Mouse (Mus musculus) midbrain, embryonic 12.5 days (tissue): ENCODE results near the gene Fam214b. TPM values are rescaled to one million over a fixed set of nuclear protein-coding genes. Genes with fewer than 3 reads are reported as not detected.

Experiments used
- ATAC-seq: fragments of 200-750 bp; cut with Nextera tagmentation; 2 replicates; pipeline ENCODE4 v1.8.0; 2017; ENCODE audit warnings: low read depth, moderate TSS enrichment, moderate library complexity; ENCODE audit not compliant: low FRiP score
- H3K27ac ChIP-seq: fragments of 300-500 bp; sonication (generic); replicated peaks from 2 replicates; pipeline ENCODE4 v1.5.1; 2016; ENCODE audit warnings: mild to moderate bottlenecking
- H3K27me3 ChIP-seq: fragments of 300-500 bp; sonication (generic); 2 replicates; pipeline ENCODE4 v1.6.1; 2016; ENCODE audit warnings: mild to moderate bottlenecking
- H3K36me3 ChIP-seq: fragments of 300-500 bp; sonication (generic); 2 replicates; pipeline ENCODE4 v1.6.1; 2016
- H3K4me1 ChIP-seq: fragments of 300-500 bp; sonication (generic); 2 replicates; pipeline ENCODE4 v1.6.1; 2016
- H3K4me2 ChIP-seq: fragments of 300-500 bp; sonication (generic); replicated peaks from 2 replicates; pipeline ENCODE4 v1.6.1; 2016; ENCODE audit warnings: mild to moderate bottlenecking, moderate library complexity
- H3K4me3 ChIP-seq: fragments of 300-500 bp; sonication (generic); 2 replicates; pipeline ENCODE4 v1.5.1; 2016; ENCODE audit warnings: mild to moderate bottlenecking
- H3K9ac ChIP-seq: fragments of 300-500 bp; sonication (generic); replicated peaks from 2 replicates; pipeline ENCODE4 v1.6.1; 2016; ENCODE audit warnings: mild to moderate bottlenecking, moderate library complexity
- H3K9me3 ChIP-seq: fragments of 300-500 bp; sonication (generic); 2 replicates; pipeline ENCODE4 v1.6.1; 2016; ENCODE audit warnings: mild to moderate bottlenecking
- WGBS: fragments of 180-500 bp; shearing (Covaris S2); methylation state at CpG from one replicate; pipeline ENCODE4 v1.1.7; 2016; 5-methylcytosine and 5-hydroxymethylcytosine counted together
- polyA plus RNA-seq: library from polyadenylated mRNA; unstranded; fragments of >200 nt; fragmentation: Nextera tagmentation; extraction: Ambion mirVana; gene quantifications from 2 replicates; pipeline ENCODE4 v1.2.1, GENCODE M21; 2016

Gene Fam214b
- 51.2 and 51.8 TPM in 2 replicates for polyA plus RNA-seq

GRCm38 (mm10) chr4:43045659-43046302 is at the start of gene Fam214b:
Fam214b (minus strand) TSS chr4:43046220.
- peak within 1 kb of the TSS; percentile 99 for H3K27ac ChIP-seq
- 0% methylated on average over 33 of the region's 33 CpGs for WGBS
- peak within 1 kb of the TSS; percentile 63 for H3K4me2 ChIP-seq
- peak within 1 kb of the TSS; percentile 52 for H3K4me3 ChIP-seq
- ATAC-seq: peak; percentile 82
- no peaks in the 10 kb centered on the region for H3K9me3 ChIP-seq
- no peaks in the 10 kb centered on the region for H3K27me3 ChIP-seq
- peaks cover 36% of the 10 kb centered on the region for H3K4me1 ChIP-seq
- H3K36me3 ChIP-seq: no peaks in the 10 kb centered on the region
- H3K9ac ChIP-seq: peak within 1 kb of the TSS; percentile 68

- Histone ChIP-seq H3K4me1 (no peaks in the 10 kb centered on the region), H3K4me2 (no peak overlapping the region), H3K36me3 (0 out of 2 replicates have a peak, but pooled peaks cover under 1% of the 10 kb centered on the region), H3K9ac (no peak overlapping the region), H3K4me3 (no peak overlapping the region), H3K9me3 (no peaks in the 10 kb centered on the region), H3K27me3 (no peaks in the 10 kb centered on the region), H3K27ac (no peak overlapping the region)
- WGBS: 89% methylated on average over 4 of the region's 4 CpGs
- no peak for ATAC-seq
Observed at GRCm38 (mm10) chr4:43091183-43091582, 45.2 kb upstream of the Fam214b start.

DNA sequence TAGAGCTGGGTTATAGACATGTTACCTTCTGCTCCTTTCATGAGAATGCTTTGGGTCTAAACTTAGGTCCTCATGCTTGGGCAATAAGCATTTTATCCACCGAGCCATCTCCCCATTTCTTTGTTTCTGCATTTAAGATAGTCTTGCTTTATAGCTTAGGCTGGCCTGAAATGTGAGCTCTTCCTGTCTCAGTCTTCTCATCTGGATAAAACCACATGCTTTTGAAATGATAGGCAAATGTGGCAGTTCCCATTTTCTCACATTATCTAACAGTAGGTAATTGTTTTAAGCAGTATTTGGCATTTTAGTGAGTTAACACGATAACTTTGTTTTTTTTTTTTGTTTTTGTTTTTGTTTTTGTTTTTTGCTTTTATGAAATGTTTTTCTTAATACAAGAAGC is 43.9 kb upstream of the Fam214b start:
- H3K4me3 ChIP-seq: no peak overlapping the region
- no peaks in the 10 kb centered on the region for H3K27me3 ChIP-seq
- no peaks in the 10 kb centered on the region for H3K4me1 ChIP-seq
- no peaks in the 10 kb centered on the region for H3K9me3 ChIP-seq
- WGBS: 89% methylated on average over 2 of the region's 2 CpGs
- H3K36me3 ChIP-seq: no peaks in the 10 kb centered on the region
- no peak for ATAC-seq
- no peak overlapping the region for H3K27ac ChIP-seq
- no peak overlapping the region for H3K9ac ChIP-seq
- no peak overlapping the region for H3K4me2 ChIP-seq

GRCm38 (mm10) chr4:43082458-43082857 is 36.4 kb upstream of the Fam214b start:
- Histone ChIP-seq H3K27me3 (no peaks in the 10 kb centered on the region), H3K27ac (no peak overlapping the region), H3K9ac (no peak overlapping the region), H3K4me1 (no peaks in the 10 kb centered on the region), H3K36me3 (no peaks in the 10 kb centered on the region), H3K4me2 (no peak overlapping the region), H3K4me3 (no peak overlapping the region), H3K9me3 (no peaks in the 10 kb centered on the region)
- WGBS: 88% methylated on average over 2 of the region's 2 CpGs
- no peak for ATAC-seq

DNA sequence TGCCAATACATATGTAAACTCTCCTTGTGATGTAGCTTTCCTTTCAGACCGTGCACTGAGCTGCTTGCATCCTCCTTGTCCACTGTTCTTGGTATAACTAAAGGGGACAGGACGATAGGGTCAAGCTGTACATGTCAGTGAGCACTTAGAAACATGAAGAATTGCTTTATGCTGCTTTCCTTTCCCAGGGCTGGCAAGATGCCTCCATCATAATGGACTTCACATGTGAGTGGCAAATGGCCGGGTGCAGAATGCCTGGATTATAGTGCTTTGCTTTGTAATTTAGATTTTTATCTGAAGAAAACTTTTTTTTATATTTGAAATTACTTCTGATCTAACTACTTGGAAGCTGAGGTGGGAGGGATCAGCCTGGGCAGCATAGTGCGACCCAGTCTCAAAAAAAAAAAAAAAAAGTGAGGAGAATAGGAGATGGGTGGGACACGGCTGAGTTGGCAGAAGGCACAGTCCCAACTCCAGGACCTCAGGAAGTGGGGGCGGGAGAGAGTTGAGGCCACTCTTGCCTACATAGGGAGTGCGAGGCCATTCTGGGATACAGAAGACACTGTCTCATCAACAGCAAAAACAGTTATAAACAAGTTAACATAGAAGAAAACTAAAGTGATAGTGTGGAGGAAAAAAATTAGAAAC is 32.2 kb upstream of the Fam214b start:
- Histone ChIP-seq H3K27ac (no peak overlapping the region), H3K36me3 (no peaks in the 10 kb centered on the region), H3K9ac (no peak overlapping the region), H3K4me3 (no peak overlapping the region), H3K4me2 (no peak overlapping the region), H3K4me1 (no peaks in the 10 kb centered on the region), H3K27me3 (no peaks in the 10 kb centered on the region), H3K9me3 (no peaks in the 10 kb centered on the region)
- ATAC-seq: no peak
- WGBS: 68% methylated on average over 7 of the region's 7 CpGs

DNA sequence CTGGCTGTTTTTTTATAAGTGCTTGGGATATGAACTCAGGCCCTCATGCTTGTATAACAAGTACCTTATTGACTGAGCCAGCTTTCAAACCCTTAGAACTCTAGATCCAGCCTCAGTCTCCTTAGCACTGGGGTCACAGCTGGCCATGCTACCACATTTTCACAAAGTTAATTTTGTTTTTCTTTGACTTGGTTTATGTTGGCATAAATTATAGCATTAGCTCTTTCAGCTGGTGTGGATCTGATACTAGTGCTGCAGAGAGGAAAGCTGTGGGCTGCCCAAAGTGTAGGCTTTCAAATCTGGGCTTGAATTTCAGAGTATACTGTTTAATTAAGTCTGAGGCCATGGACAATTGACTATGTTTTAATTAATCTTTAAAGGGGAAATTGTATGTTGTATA is 28.9 kb upstream of the Fam214b start:
- Histone ChIP-seq H3K9me3 (no peaks in the 10 kb centered on the region), H3K4me2 (no peak overlapping the region), H3K9ac (no peak overlapping the region), H3K27me3 (no peaks in the 10 kb centered on the region), H3K27ac (no peak overlapping the region), H3K4me1 (no peaks in the 10 kb centered on the region), H3K4me3 (no peak overlapping the region), H3K36me3 (no peaks in the 10 kb centered on the region)
- no peak for ATAC-seq

DNA sequence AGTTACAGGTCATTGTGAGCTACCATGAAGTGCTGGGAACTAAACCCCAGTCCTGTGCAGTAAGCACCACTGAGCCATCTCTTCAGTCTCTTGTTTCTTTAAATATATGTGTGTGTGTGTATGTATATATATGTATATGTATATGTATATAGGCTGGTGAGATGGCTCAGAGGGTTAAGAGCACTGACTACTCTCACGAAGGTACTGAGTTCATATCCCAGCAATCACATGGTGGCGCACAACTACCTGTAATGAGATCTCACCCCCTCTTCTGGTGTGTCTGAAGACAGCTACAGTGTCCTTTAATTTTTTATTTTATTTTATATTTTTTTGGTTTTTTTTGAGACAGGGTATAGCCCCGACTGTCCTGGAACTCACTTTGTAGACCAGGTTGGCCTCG is 19.5 kb upstream of the Fam214b start:
- H3K4me3 ChIP-seq: no peak overlapping the region
- H3K9me3 ChIP-seq: no peaks in the 10 kb centered on the region
- no peaks in the 10 kb centered on the region for H3K4me1 ChIP-seq
- no peaks in the 10 kb centered on the region for H3K27me3 ChIP-seq
- no peak overlapping the region for H3K27ac ChIP-seq
- WGBS: 95% methylated on average over 4 of the region's 4 CpGs
- H3K9ac ChIP-seq: no peak overlapping the region
- H3K36me3 ChIP-seq: no peaks in the 10 kb centered on the region
- no peak for ATAC-seq
- no peak overlapping the region for H3K4me2 ChIP-seq

GRCm38 (mm10) chr4:43060286-43060685 is 14.3 kb upstream of the Fam214b start:
- 44% methylated on average over 3 of the region's 3 CpGs for WGBS
- H3K27me3 ChIP-seq: no peaks in the 10 kb centered on the region; the same call in 1 of the 2 replicates
- H3K9me3 ChIP-seq: no peaks in the 10 kb centered on the region
- no peaks in the 10 kb centered on the region for H3K36me3 ChIP-seq
- no peaks in the 10 kb centered on the region for H3K4me1 ChIP-seq
- no peak overlapping the region for H3K4me3 ChIP-seq
- no peak overlapping the region for H3K27ac ChIP-seq
- ATAC-seq: no peak
- H3K9ac ChIP-seq: no peak overlapping the region
- H3K4me2 ChIP-seq: 0 out of 2 replicates have a peak overlapping the region, but pooled peaks have one; percentile 77

- ATAC-seq: no peak
- Histone ChIP-seq H3K4me2 (peak overlapping the region; percentile 77), H3K27me3 (no peaks in the 10 kb centered on the region; the same call in 1 of the 2 replicates), H3K36me3 (no peaks in the 10 kb centered on the region), H3K9me3 (no peaks in the 10 kb centered on the region), H3K27ac (no peak overlapping the region), H3K4me1 (no peaks in the 10 kb centered on the region), H3K4me3 (peak overlapping the region; percentile 81), H3K9ac (no peak overlapping the region; the same call in 1 of the 2 replicates)
- 42% methylated on average over 3 of the region's 3 CpGs for WGBS
Observed at GRCm38 (mm10) chr4:43059697-43060096, 13.7 kb upstream of the Fam214b start.

DNA sequence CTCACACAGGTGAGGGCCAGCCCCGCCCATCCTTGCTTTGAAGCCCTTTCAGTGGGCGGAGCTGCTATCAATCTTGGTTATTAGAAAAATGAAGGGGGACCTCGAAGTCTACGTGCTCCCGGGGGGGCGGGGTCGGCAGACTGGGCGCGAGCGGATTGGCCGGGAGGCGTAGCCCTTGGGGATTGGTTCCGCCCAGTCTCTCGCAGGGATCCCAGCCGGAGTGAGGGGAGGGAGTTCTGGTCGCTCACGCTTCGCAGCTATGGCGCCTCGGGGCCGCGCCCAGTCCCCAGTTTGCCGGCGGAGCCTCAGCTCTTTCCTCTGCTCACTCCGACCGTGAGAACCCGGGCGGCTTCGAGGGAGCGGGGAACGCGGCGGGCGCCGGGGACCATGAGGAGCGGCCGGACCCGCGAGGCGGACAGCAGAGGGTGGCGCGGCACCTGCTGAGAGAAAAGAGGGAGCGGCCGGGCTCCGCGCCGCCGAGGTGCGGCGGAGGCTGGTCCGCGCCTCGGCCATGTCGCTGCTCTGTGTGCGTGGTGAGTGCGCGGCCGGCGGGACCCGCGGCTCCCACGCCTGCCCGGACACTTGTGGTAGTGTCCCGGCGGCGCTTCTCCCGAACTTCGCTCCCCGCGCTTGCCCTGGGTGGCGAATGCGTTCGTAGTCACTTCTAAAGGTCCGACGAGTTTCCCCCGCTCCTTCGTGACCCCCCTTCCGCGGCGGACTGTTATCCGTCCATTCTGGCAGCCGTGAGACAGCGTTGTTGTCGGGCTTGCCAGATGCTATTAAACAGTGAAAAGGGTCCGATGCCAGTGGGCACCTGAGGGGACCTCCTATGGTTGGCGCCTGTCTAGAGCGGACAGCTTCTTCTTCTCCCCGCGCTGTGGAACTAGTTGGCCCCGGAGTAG is 13.0 kb upstream of the Fam214b start, which contains the start of gene Unc13b:
TSS of gene Unc13b (plus strand) at position 201 of the 902 bp plus-strand sequence.
- no peaks in the 10 kb centered on the region for H3K36me3 ChIP-seq
- peak within 1 kb of the TSS; percentile 78 for H3K27ac ChIP-seq
- WGBS: under 1% methylated on average over 78 of the region's 90 CpGs
- no peaks in the 10 kb centered on the region for H3K9me3 ChIP-seq
- ATAC-seq: peak; percentile 97
- H3K9ac ChIP-seq: peak within 1 kb of the TSS; percentile 75
- peak within 1 kb of the TSS; percentile 77 for H3K4me2 ChIP-seq
- peak within 1 kb of the TSS; percentile 81 for H3K4me3 ChIP-seq
- no peaks in the 10 kb centered on the region; the same call in 1 of the 2 replicates for H3K27me3 ChIP-seq
- no peaks in the 10 kb centered on the region for H3K4me1 ChIP-seq

- Histone ChIP-seq H3K4me2 (peak overlapping the region; percentile 77), H3K9ac (no peak overlapping the region), H3K27ac (no peak overlapping the region), H3K27me3 (no peaks in the 10 kb centered on the region; the same call in 1 of the 2 replicates), H3K4me3 (peak overlapping the region; percentile 81), H3K9me3 (no peaks in the 10 kb centered on the region), H3K4me1 (no peaks in the 10 kb centered on the region), H3K36me3 (no peaks in the 10 kb centered on the region)
- 24% methylated on average over 8 of the region's 8 CpGs for WGBS
- peak; percentile 14; the same call in 1 of the 2 replicates for ATAC-seq
Observed at GRCm38 (mm10) chr4:43058392-43058752, 12.4 kb upstream of the Fam214b start.

DNA sequence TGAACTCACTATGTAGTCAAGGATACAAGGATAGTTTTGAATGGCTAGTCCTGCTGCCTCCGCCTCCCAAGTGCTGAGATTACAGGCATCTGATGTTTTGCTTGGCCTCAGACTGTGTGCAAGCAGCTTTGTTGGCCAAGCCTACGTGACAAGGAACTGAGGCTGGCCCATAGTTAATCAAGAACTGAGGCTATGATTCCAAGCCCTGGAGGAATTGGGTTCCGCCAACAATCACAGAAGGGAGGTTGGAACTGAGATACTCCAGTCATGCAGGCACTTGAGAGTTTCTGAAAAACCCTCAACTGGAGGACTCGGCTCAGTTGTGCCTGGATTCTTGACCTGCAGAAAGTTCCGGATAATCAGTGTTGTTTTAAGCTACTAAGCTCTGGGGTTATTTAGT is 11.6 kb upstream of the Fam214b start:
- no peaks in the 10 kb centered on the region; the same call in 1 of the 2 replicates for H3K27me3 ChIP-seq
- H3K9ac ChIP-seq: no peak overlapping the region
- no peak overlapping the region for H3K4me3 ChIP-seq
- 95% methylated on average over 5 of the region's 5 CpGs for WGBS
- H3K36me3 ChIP-seq: no peaks in the 10 kb centered on the region
- H3K9me3 ChIP-seq: no peaks in the 10 kb centered on the region
- H3K4me1 ChIP-seq: no peaks in the 10 kb centered on the region
- H3K27ac ChIP-seq: no peak overlapping the region
- ATAC-seq: no peak
- H3K4me2 ChIP-seq: no peak overlapping the region
